Mouse (Mus musculus): ENCODE measurements around the gene Gm49391. TPM values are rescaled to one million over a fixed set of nuclear protein-coding genes. Genes with fewer than 3 reads are reported as not detected.
"Not testable (repeated sequence)": the region's sequence is repeated elsewhere in the genome, so short reads cannot be mapped to it uniquely, and the experiment has no call there.

Gm49391 gene
- 2.5 and 2.8 TPM in 2 replicates for polyA plus RNA-seq (2014; fragmentation: Nextera tagmentation; extraction: Ambion mirVana)

- H3K27me3 ChIP-seq (replicated peaks; ENCODE audit: control insufficient read depth, insufficient read depth, low read length): no peaks in the 10 kb centered on the region
- peak; percentile 92 for ATAC-seq (replicated peaks; ENCODE audit: low FRiP score)
- H3K4me2 ChIP-seq: no peak within 1 kb of the TSS; the same call in 1 of the 2 replicates
- H3K4me1 ChIP-seq (replicated peaks; ENCODE audit: control insufficient read depth, insufficient read depth, low read length): no peaks in the 10 kb centered on the region
- no peak within 1 kb of the TSS for H3K9ac ChIP-seq (ENCODE audit: low read depth, low read length)
- no peak within 1 kb of the TSS for H3K27ac ChIP-seq (ENCODE audit: low read depth, low read length)
- H3K9me3 ChIP-seq (ENCODE audit: control insufficient read depth, low read length): no peaks in the 10 kb centered on the region
- no peaks in the 10 kb centered on the region for H3K36me3 ChIP-seq (ENCODE audit: control insufficient read depth, insufficient read depth, low read length)
- WGBS: 33% methylated on average over 5 of the region's 5 CpGs
- H3K4me3 ChIP-seq (ENCODE audit: low read depth, low read length): no peak within 1 kb of the TSS
- DNase-seq (ENCODE audit: low spot score): no peak
These were observed at the start of gene Gm49391, which contains the start of gene Ctla2a for GRCm38 (mm10) chr13:60936500-60936901. Gm49391 (minus strand) TSS chr13:60936571. Ctla2a (minus strand) TSS chr13:60936625.

- DNase-seq (ENCODE audit: low spot score); H3K27ac ChIP-seq (ENCODE audit: low read depth, low read length); H3K9me3 ChIP-seq (ENCODE audit: control insufficient read depth, low read length); H3K4me1 ChIP-seq (replicated peaks; ENCODE audit: control insufficient read depth, insufficient read depth, low read length); H3K4me3 ChIP-seq (ENCODE audit: low read depth, low read length); H3K36me3 ChIP-seq (ENCODE audit: control insufficient read depth, insufficient read depth, low read length); ATAC-seq (replicated peaks; ENCODE audit: low FRiP score); H3K4me2 ChIP-seq; H3K27me3 ChIP-seq (replicated peaks; ENCODE audit: control insufficient read depth, insufficient read depth, low read length); H3K9ac ChIP-seq (ENCODE audit: low read depth, low read length): not testable (repeated sequence)
- WGBS: 74% methylated on average over 4 of the region's 4 CpGs
These were observed 35.9 kb upstream of the Gm49391 start for GRCm38 (mm10) chr13:60972319-60972718.

GRCm38 (mm10) chr13:60963985-60964384 is 27.6 kb upstream of the Gm49391 start:
- not testable (repeated sequence) for H3K4me2 ChIP-seq; DNase-seq (ENCODE audit: low spot score); H3K27me3 ChIP-seq (replicated peaks; ENCODE audit: control insufficient read depth, insufficient read depth, low read length); H3K4me1 ChIP-seq (replicated peaks; ENCODE audit: control insufficient read depth, insufficient read depth, low read length); ATAC-seq (replicated peaks; ENCODE audit: low FRiP score); H3K27ac ChIP-seq (ENCODE audit: low read depth, low read length); H3K36me3 ChIP-seq (ENCODE audit: control insufficient read depth, insufficient read depth, low read length); H3K9ac ChIP-seq (ENCODE audit: low read depth, low read length); H3K4me3 ChIP-seq (ENCODE audit: low read depth, low read length); H3K9me3 ChIP-seq (ENCODE audit: control insufficient read depth, low read length)
- 21% methylated on average over 5 of the region's 5 CpGs for WGBS

- H3K36me3 ChIP-seq (ENCODE audit: control insufficient read depth, insufficient read depth, low read length): no peaks in the 10 kb centered on the region
- H3K4me2 ChIP-seq: no peak overlapping the region
- ATAC-seq (replicated peaks; ENCODE audit: low FRiP score): no peak
- H3K9me3 ChIP-seq (ENCODE audit: control insufficient read depth, low read length): peaks cover 2% of the 10 kb centered on the region; the same call in 1 of the 2 replicates
- no peaks in the 10 kb centered on the region for H3K4me1 ChIP-seq (replicated peaks; ENCODE audit: control insufficient read depth, insufficient read depth, low read length)
- H3K27ac ChIP-seq (ENCODE audit: low read depth, low read length): no peak overlapping the region
- no peak overlapping the region for H3K9ac ChIP-seq (ENCODE audit: low read depth, low read length)
- no peaks in the 10 kb centered on the region for H3K27me3 ChIP-seq (replicated peaks; ENCODE audit: control insufficient read depth, insufficient read depth, low read length)
- H3K4me3 ChIP-seq (ENCODE audit: low read depth, low read length): no peak overlapping the region
- 56% methylated on average over 5 of the region's 5 CpGs for WGBS
- DNase-seq (ENCODE audit: low spot score): no peak
These were observed 25.3 kb upstream of the Gm49391 start for GRCm38 (mm10) chr13:60961706-60962105.

GRCm38 (mm10) chr13:60941884-60942283 is 5.5 kb upstream of the Gm49391 start, which contains the start of gene Tpbpa:
Tpbpa (minus strand) TSS chr13:60941984.
- H3K4me2 ChIP-seq; H3K4me1 ChIP-seq (replicated peaks; ENCODE audit: control insufficient read depth, insufficient read depth, low read length); H3K36me3 ChIP-seq (ENCODE audit: control insufficient read depth, insufficient read depth, low read length); H3K27ac ChIP-seq (ENCODE audit: low read depth, low read length); H3K9ac ChIP-seq (ENCODE audit: low read depth, low read length); H3K27me3 ChIP-seq (replicated peaks; ENCODE audit: control insufficient read depth, insufficient read depth, low read length); ATAC-seq (replicated peaks; ENCODE audit: low FRiP score); H3K9me3 ChIP-seq (ENCODE audit: control insufficient read depth, low read length); H3K4me3 ChIP-seq (ENCODE audit: low read depth, low read length); DNase-seq (ENCODE audit: low spot score): not testable (repeated sequence)
- WGBS: 71% methylated on average over 3 of the region's 3 CpGs

- H3K4me3 ChIP-seq (ENCODE audit: low read depth, low read length); H3K9ac ChIP-seq (ENCODE audit: low read depth, low read length); ATAC-seq (replicated peaks; ENCODE audit: low FRiP score); H3K27me3 ChIP-seq (replicated peaks; ENCODE audit: control insufficient read depth, insufficient read depth, low read length); H3K4me2 ChIP-seq; DNase-seq (ENCODE audit: low spot score); H3K9me3 ChIP-seq (ENCODE audit: control insufficient read depth, low read length); H3K36me3 ChIP-seq (ENCODE audit: control insufficient read depth, insufficient read depth, low read length); H3K4me1 ChIP-seq (replicated peaks; ENCODE audit: control insufficient read depth, insufficient read depth, low read length); H3K27ac ChIP-seq (ENCODE audit: low read depth, low read length): not testable (repeated sequence)
- WGBS: 76% methylated on average over 2 of the region's 2 CpGs
These were observed 881 bp downstream of the Gm49391 start, which contains the start of gene Gm49393 for GRCm38 (mm10) chr13:60935490-60935889. Gm49393 (minus strand) TSS chr13:60935590.

GRCm38 (mm10) chr13:60904780-60905179 is 31.6 kb downstream of the Gm49391 start, which contains the start of gene Tpbpb:
Tpbpb (minus strand) TSS chr13:60904880.
- H3K27me3 ChIP-seq (replicated peaks; ENCODE audit: control insufficient read depth, insufficient read depth, low read length); H3K36me3 ChIP-seq (ENCODE audit: control insufficient read depth, insufficient read depth, low read length); H3K4me1 ChIP-seq (replicated peaks; ENCODE audit: control insufficient read depth, insufficient read depth, low read length); ATAC-seq (replicated peaks; ENCODE audit: low FRiP score); H3K4me2 ChIP-seq; DNase-seq (ENCODE audit: low spot score); H3K4me3 ChIP-seq (ENCODE audit: low read depth, low read length); H3K27ac ChIP-seq (ENCODE audit: low read depth, low read length); H3K9me3 ChIP-seq (ENCODE audit: control insufficient read depth, low read length); H3K9ac ChIP-seq (ENCODE audit: low read depth, low read length): not testable (repeated sequence)
- WGBS: 92% methylated on average over 2 of the region's 2 CpGs

- no peaks in the 10 kb centered on the region for H3K9me3 ChIP-seq (ENCODE audit: control insufficient read depth, low read length)
- ATAC-seq (replicated peaks; ENCODE audit: low FRiP score) (peak; percentile 87), DNase-seq (ENCODE audit: low spot score) (no peak)
- H3K9ac ChIP-seq (ENCODE audit: low read depth, low read length): no peak within 1 kb of the TSS
- no peak within 1 kb of the TSS for H3K4me3 ChIP-seq (ENCODE audit: low read depth, low read length)
- H3K36me3 ChIP-seq (ENCODE audit: control insufficient read depth, insufficient read depth, low read length): no peaks in the 10 kb centered on the region
- 34% methylated on average over 3 of the region's 3 CpGs for WGBS
- H3K27me3 ChIP-seq (replicated peaks; ENCODE audit: control insufficient read depth, insufficient read depth, low read length): no peaks in the 10 kb centered on the region
- H3K4me1 ChIP-seq (replicated peaks; ENCODE audit: control insufficient read depth, insufficient read depth, low read length): no peaks in the 10 kb centered on the region
- H3K27ac ChIP-seq (ENCODE audit: low read depth, low read length): peak within 1 kb of the TSS; percentile 34; the same call in 1 of the 2 replicates
- no peak within 1 kb of the TSS for H3K4me2 ChIP-seq
These were observed 39.0 kb downstream of the Gm49391 start, which contains the start of gene Ctla2b for GRCm38 (mm10) chr13:60897328-60897727. Ctla2b (minus strand) TSS chr13:60897447.

- H3K4me1 ChIP-seq (replicated peaks; ENCODE audit: control insufficient read depth, insufficient read depth, low read length); H3K27me3 ChIP-seq (replicated peaks; ENCODE audit: control insufficient read depth, insufficient read depth, low read length); ATAC-seq (replicated peaks; ENCODE audit: low FRiP score); H3K9me3 ChIP-seq (ENCODE audit: control insufficient read depth, low read length); DNase-seq (ENCODE audit: low spot score); H3K9ac ChIP-seq (ENCODE audit: low read depth, low read length); H3K4me3 ChIP-seq (ENCODE audit: low read depth, low read length); H3K4me2 ChIP-seq; H3K36me3 ChIP-seq (ENCODE audit: control insufficient read depth, insufficient read depth, low read length): not testable (repeated sequence)
- H3K27ac ChIP-seq (ENCODE audit: low read depth, low read length): peak within 1 kb of the TSS; percentile 34; the same call in 1 of the 2 replicates
- 84% methylated on average over 8 of the region's 8 CpGs for WGBS
These were observed 39.6 kb downstream of the Gm49391 start, which contains the start of gene Gm49392 for GRCm38 (mm10) chr13:60896794-60897193. Gm49392 (minus strand) TSS chr13:60896894.

Measured in liver, embryonic 11.5 days (tissue).